Mouse (Mus musculus) liver, embryonic 12.5 days (tissue): Measurements from ENCODE around the gene Bckdk. TPM values are rescaled to one million over a fixed set of nuclear protein-coding genes. Genes with fewer than 3 reads are reported as not detected.

ENCODE experiments used
- polyA plus RNA-seq: library from polyadenylated mRNA; unstranded; fragments of >200 nt; fragmentation: Nextera tagmentation; extraction: Ambion mirVana; gene quantifications from 2 replicates; pipeline ENCODE4 v1.2.1, GENCODE M21; 2016

Gene Bckdk
- polyA plus RNA-seq, 1 experiment from 2014 or later: 82.2 TPM

Other genes starting within 250 kb of the Bckdk start
- 40.6 and 43.6 TPM in 2 replicates for gene Bcl7c, start 195.1 kb upstream of the Bckdk start, polyA plus RNA-seq
- 3.6 and 4.6 TPM in 2 replicates for gene Ctf1, start 191.3 kb upstream of the Bckdk start, polyA plus RNA-seq
- 0.13 and 0.26 TPM in 2 replicates for gene Ctf2, start 171.9 kb upstream of the Bckdk start, polyA plus RNA-seq
- gene Fbxl19, start 159.5 kb upstream of the Bckdk start, polyA plus RNA-seq: 3.7 TPM in 2 replicates
- gene Orai3, start 134.3 kb upstream of the Bckdk start, polyA plus RNA-seq: 14.8 and 15.0 TPM in 2 replicates
- 13.1 and 13.7 TPM in 2 replicates for gene Setd1a, start 127.4 kb upstream of the Bckdk start, polyA plus RNA-seq
- gene Gm49388, start 118.5 kb upstream of the Bckdk start, polyA plus RNA-seq: not detected in 2 replicates
- 28.0 and 29.8 TPM in 2 replicates for gene Hsd3b7, start 103.5 kb upstream of the Bckdk start, polyA plus RNA-seq
- gene Stx4a, start 79.8 kb upstream of the Bckdk start, polyA plus RNA-seq: 19.0 and 21.1 TPM in 2 replicates
- gene Stx1b, start 79.5 kb upstream of the Bckdk start, polyA plus RNA-seq: 0.20 and 0.56 TPM in 2 replicates
- gene Zfp646, start 27.9 kb upstream of the Bckdk start, polyA plus RNA-seq: 8.6 and 9.1 TPM in 2 replicates
- 11.2 and 11.3 TPM in 2 replicates for gene Zfp668, start 27.3 kb upstream of the Bckdk start, polyA plus RNA-seq
- gene Prss53, start 13.1 kb upstream of the Bckdk start, polyA plus RNA-seq: 0.26 and 0.49 TPM in 2 replicates
- not detected in 2 replicates for gene Gm21974, start 8.6 kb upstream of the Bckdk start, polyA plus RNA-seq
- 75.0 and 80.3 TPM in 2 replicates for gene Vkorc1, start 8.5 kb upstream of the Bckdk start, polyA plus RNA-seq
- 29.5 and 31.0 TPM in 2 replicates for gene Kat8, start 8.4 kb downstream of the Bckdk start, polyA plus RNA-seq
- gene Prss8, start 26.0 kb downstream of the Bckdk start, polyA plus RNA-seq: 4.0 and 4.4 TPM in 2 replicates
- gene Prss36, start 42.6 kb downstream of the Bckdk start, polyA plus RNA-seq: 3.9 and 5.1 TPM in 2 replicates
- gene Fus, start 63.4 kb downstream of the Bckdk start, polyA plus RNA-seq: 217 and 225 TPM in 2 replicates
- 32.9 and 33.8 TPM in 2 replicates for gene Pycard, start 89.8 kb downstream of the Bckdk start, polyA plus RNA-seq
- not detected in 2 replicates for gene Trim72, start 99.9 kb downstream of the Bckdk start, polyA plus RNA-seq
- 2.1 and 2.2 TPM in 2 replicates for gene Itgam, start 158.6 kb downstream of the Bckdk start, polyA plus RNA-seq
- gene Gm49368, start 158.6 kb downstream of the Bckdk start, polyA plus RNA-seq: not detected in 2 replicates
- gene Itgax, start 225.5 kb downstream of the Bckdk start, polyA plus RNA-seq: 0.17 and 0.19 TPM in 2 replicates